Mouse (Mus musculus) neural tube, embryonic 12.5 days (tissue): ENCODE measurements around the gene Psmd3. TPM values are rescaled to one million over a fixed set of nuclear protein-coding genes. Genes with fewer than 3 reads are reported as not detected.
"Not testable (repeated sequence)": the region's sequence is repeated elsewhere in the genome, so short reads cannot be mapped to it uniquely, and the experiment has no call there.

Experiments used
- ATAC-seq: fragments of 200-750 bp; cut with Nextera tagmentation; 2 replicates; pipeline ENCODE4 v1.8.0; 2017; ENCODE audit warnings: low read depth, mild to moderate bottlenecking, moderate TSS enrichment, moderate library complexity; ENCODE audit not compliant: low FRiP score
- H3K27ac ChIP-seq: fragments of 300-500 bp; sonication (generic); 2 replicates; pipeline ENCODE4 v1.5.1; 2016
- H3K27me3 ChIP-seq: fragments of 300-500 bp; sonication (generic); replicated peaks from 2 replicates; pipeline ENCODE4 v1.6.1; 2016; ENCODE audit warnings: mild to moderate bottlenecking
- H3K36me3 ChIP-seq: fragments of 300-500 bp; sonication (generic); 2 replicates; pipeline ENCODE4 v1.6.1; 2016; ENCODE audit warnings: mild to moderate bottlenecking
- H3K4me1 ChIP-seq: fragments of 300-500 bp; sonication (generic); 2 replicates; pipeline ENCODE4 v1.6.1; 2016
- H3K4me2 ChIP-seq: fragments of 300-500 bp; sonication (generic); replicated peaks from 2 replicates; pipeline ENCODE4 v1.6.1; 2016; ENCODE audit warnings: mild to moderate bottlenecking
- H3K4me3 ChIP-seq: fragments of 300-500 bp; sonication (generic); 2 replicates; pipeline ENCODE4 v1.5.1; 2016
- H3K9ac ChIP-seq: fragments of 300-500 bp; sonication (generic); 2 replicates; pipeline ENCODE4 v1.6.1; 2016; ENCODE audit warnings: mild to moderate bottlenecking
- H3K9me3 ChIP-seq: fragments of 300-500 bp; sonication (generic); 2 replicates; pipeline ENCODE4 v1.6.1; 2016; ENCODE audit warnings: mild to moderate bottlenecking
- WGBS: fragments of 180-500 bp; shearing (Covaris S2); methylation state at CpG from one replicate; pipeline ENCODE4 v1.1.7; 2016; 5-methylcytosine and 5-hydroxymethylcytosine counted together
- polyA plus RNA-seq: library from polyadenylated mRNA; unstranded; fragments of >200 nt; fragmentation: Nextera tagmentation; extraction: Ambion mirVana; gene quantifications from 2 replicates; pipeline ENCODE4 v1.2.1, GENCODE M21; 2016

Gene Psmd3
- polyA plus RNA-seq, 1 experiment from 2014 or later, result 231 TPM

- H3K27me3 ChIP-seq, result no peaks in the 10 kb centered on the region
- no peaks in the 10 kb centered on the region for H3K4me1 ChIP-seq
- no peak overlapping the region for H3K4me3 ChIP-seq
- no peaks in the 10 kb centered on the region for H3K9me3 ChIP-seq
- no peak overlapping the region for H3K4me2 ChIP-seq
- H3K9ac ChIP-seq, result no peak overlapping the region
- no peak overlapping the region for H3K27ac ChIP-seq
- H3K36me3 ChIP-seq, result peaks cover 90% of the 10 kb centered on the region
- 88% methylated on average over 26 of the region's 26 CpGs for WGBS
- no peak for ATAC-seq
Measured at GRCm38 (mm10) chr11:98709001-98709741, 26.8 kb downstream of the Psmd3 start.

GRCm38 (mm10) chr11:98710416-98711045 lies 28.2 kb downstream of the Psmd3 start:
- no peaks in the 10 kb centered on the region for H3K9me3 ChIP-seq
- H3K4me1 ChIP-seq, result no peaks in the 10 kb centered on the region
- 55% methylated on average over 12 of the region's 12 CpGs for WGBS
- H3K4me2 ChIP-seq, result no peak overlapping the region
- H3K4me3 ChIP-seq, result no peak overlapping the region
- H3K9ac ChIP-seq, result no peak overlapping the region
- peaks cover 90% of the 10 kb centered on the region for H3K36me3 ChIP-seq
- H3K27ac ChIP-seq, result no peak overlapping the region
- H3K27me3 ChIP-seq, result no peaks in the 10 kb centered on the region
- 0 out of 2 replicates have a peak, but pooled peaks have one; percentile 17 for ATAC-seq

GRCm38 (mm10) chr11:98711046-98711434 lies 28.7 kb downstream of the Psmd3 start:
- no peaks in the 10 kb centered on the region for H3K4me1 ChIP-seq
- ATAC-seq, result no peak
- no peak overlapping the region for H3K4me2 ChIP-seq
- H3K27ac ChIP-seq, result no peak overlapping the region
- WGBS, result 88% methylated on average over 4 of the region's 4 CpGs
- H3K9ac ChIP-seq, result no peak overlapping the region
- H3K36me3 ChIP-seq, result peaks cover 90% of the 10 kb centered on the region
- no peak overlapping the region for H3K4me3 ChIP-seq
- no peaks in the 10 kb centered on the region for H3K27me3 ChIP-seq
- H3K9me3 ChIP-seq, result no peaks in the 10 kb centered on the region

- not testable (repeated sequence) for H3K27ac ChIP-seq, H3K27me3 ChIP-seq, H3K4me1 ChIP-seq, H3K4me2 ChIP-seq, H3K9ac ChIP-seq, ATAC-seq, H3K4me3 ChIP-seq, H3K9me3 ChIP-seq
- H3K36me3 ChIP-seq, result peaks cover 90% of the 10 kb centered on the region
- 88% methylated on average over 6 of the region's 6 CpGs for WGBS
Measured at GRCm38 (mm10) chr11:98712009-98712408, 29.7 kb downstream of the Psmd3 start.

- Histone ChIP-seq H3K9ac (no peak overlapping the region), H3K4me3 (no peak overlapping the region), H3K9me3 (no peaks in the 10 kb centered on the region), H3K4me1 (no peaks in the 10 kb centered on the region; the same call in 1 of the 2 replicates), H3K27me3 (no peaks in the 10 kb centered on the region), H3K27ac (no peak overlapping the region), H3K36me3 (peaks cover 88% of the 10 kb centered on the region), H3K4me2 (no peak overlapping the region)
- ATAC-seq, result no peak
- WGBS, result 91% methylated on average over 12 of the region's 12 CpGs
Measured at GRCm38 (mm10) chr11:98713703-98714102, 31.3 kb downstream of the Psmd3 start.

GRCm38 (mm10) chr11:98715946-98716345 lies 33.6 kb downstream of the Psmd3 start:
- ATAC-seq, result no peak
- Histone ChIP-seq H3K27ac (no peak overlapping the region), H3K27me3 (no peaks in the 10 kb centered on the region), H3K4me3 (no peak overlapping the region), H3K36me3 (peaks cover 71% of the 10 kb centered on the region), H3K9me3 (no peaks in the 10 kb centered on the region), H3K9ac (no peak overlapping the region), H3K4me1 (no peaks in the 10 kb centered on the region; the same call in 1 of the 2 replicates), H3K4me2 (no peak overlapping the region)
- WGBS, result 92% methylated on average over 9 of the region's 9 CpGs

- no peak for ATAC-seq
Measured at GRCm38 (mm10) chr11:98717904-98718303, 35.5 kb downstream of the Psmd3 start.

GRCm38 (mm10) chr11:98720756-98721155 lies 38.4 kb downstream of the Psmd3 start:
- WGBS, result 81% methylated on average over 2 of the region's 2 CpGs

More at GRCm38 (mm10) chr11:98717904-98718303, 35.5 kb downstream of the Psmd3 start:
- H3K4me2 ChIP-seq, result no peak overlapping the region
- H3K9me3 ChIP-seq, result no peaks in the 10 kb centered on the region
- H3K4me3 ChIP-seq, result no peak overlapping the region
- no peaks in the 10 kb centered on the region; the same call in 1 of the 2 replicates for H3K4me1 ChIP-seq
- 16% methylated on average over 13 of the region's 13 CpGs for WGBS
- H3K36me3 ChIP-seq, result peaks cover 60% of the 10 kb centered on the region
- H3K9ac ChIP-seq, result no peak overlapping the region
- H3K27me3 ChIP-seq, result no peaks in the 10 kb centered on the region
- H3K27ac ChIP-seq, result no peak overlapping the region

GRCm38 (mm10) chr11:98721458-98722226 lies 39.3 kb downstream of the Psmd3 start:
- no peaks in the 10 kb centered on the region for H3K9me3 ChIP-seq
- no peak for ATAC-seq
- H3K4me3 ChIP-seq, result no peak overlapping the region
- 0 out of 2 replicates have a peak overlapping the region, but pooled peaks have one; percentile 29 for H3K9ac ChIP-seq
- 74% methylated on average over 24 of the region's 24 CpGs for WGBS
- H3K4me2 ChIP-seq, result no peak overlapping the region
- H3K4me1 ChIP-seq, result no peaks in the 10 kb centered on the region; the same call in 1 of the 2 replicates
- no peak overlapping the region for H3K27ac ChIP-seq
- H3K27me3 ChIP-seq, result no peaks in the 10 kb centered on the region
- peaks cover 50% of the 10 kb centered on the region for H3K36me3 ChIP-seq

More at GRCm38 (mm10) chr11:98720756-98721155, 38.4 kb downstream of the Psmd3 start:
- H3K4me3 ChIP-seq, result no peak overlapping the region
- no peaks in the 10 kb centered on the region for H3K9me3 ChIP-seq
- H3K27ac ChIP-seq, result no peak overlapping the region
- no peak overlapping the region for H3K9ac ChIP-seq
- H3K27me3 ChIP-seq, result no peaks in the 10 kb centered on the region
- no peaks in the 10 kb centered on the region; the same call in 1 of the 2 replicates for H3K4me1 ChIP-seq
- no peak for ATAC-seq
- no peak overlapping the region for H3K4me2 ChIP-seq
- H3K36me3 ChIP-seq, result peaks cover 51% of the 10 kb centered on the region

- H3K9ac ChIP-seq, result no peak overlapping the region
- H3K4me3 ChIP-seq, result no peak overlapping the region
- H3K4me2 ChIP-seq, result no peak overlapping the region
- no peaks in the 10 kb centered on the region for H3K9me3 ChIP-seq
- no peaks in the 10 kb centered on the region for H3K27me3 ChIP-seq
- WGBS, result 83% methylated on average over 7 of the region's 7 CpGs
- no peak overlapping the region for H3K27ac ChIP-seq
- no peak for ATAC-seq
- no peaks in the 10 kb centered on the region for H3K4me1 ChIP-seq
- peaks cover 46% of the 10 kb centered on the region for H3K36me3 ChIP-seq
Measured at GRCm38 (mm10) chr11:98723098-98723497, 40.7 kb downstream of the Psmd3 start.

GRCm38 (mm10) chr11:98725926-98726506 lies 43.7 kb downstream of the Psmd3 start:
- peaks cover 40% of the 10 kb centered on the region for H3K36me3 ChIP-seq
- ATAC-seq, result no peak
- no peak overlapping the region for H3K4me3 ChIP-seq
- no peak overlapping the region for H3K27ac ChIP-seq
- peaks cover 4% of the 10 kb centered on the region for H3K4me1 ChIP-seq
- no peak overlapping the region for H3K9ac ChIP-seq
- H3K4me2 ChIP-seq, result no peak overlapping the region
- WGBS, result 95% methylated on average over 15 of the region's 15 CpGs
- H3K27me3 ChIP-seq, result no peaks in the 10 kb centered on the region
- no peaks in the 10 kb centered on the region for H3K9me3 ChIP-seq
